Mouse (Mus musculus) c-Kit-positive CD71-positive TER-119-negative erythroid progenitor cells, embryonic 14.5 days (primary cell): ENCODE measurements around the gene Msmb.

Source experiments
- DNase-seq: peaks from one replicate; pipeline ENCODE4 v3.0.0-alpha.2; 2013; ENCODE audit warnings: low read depth

Msmb gene

DNA sequence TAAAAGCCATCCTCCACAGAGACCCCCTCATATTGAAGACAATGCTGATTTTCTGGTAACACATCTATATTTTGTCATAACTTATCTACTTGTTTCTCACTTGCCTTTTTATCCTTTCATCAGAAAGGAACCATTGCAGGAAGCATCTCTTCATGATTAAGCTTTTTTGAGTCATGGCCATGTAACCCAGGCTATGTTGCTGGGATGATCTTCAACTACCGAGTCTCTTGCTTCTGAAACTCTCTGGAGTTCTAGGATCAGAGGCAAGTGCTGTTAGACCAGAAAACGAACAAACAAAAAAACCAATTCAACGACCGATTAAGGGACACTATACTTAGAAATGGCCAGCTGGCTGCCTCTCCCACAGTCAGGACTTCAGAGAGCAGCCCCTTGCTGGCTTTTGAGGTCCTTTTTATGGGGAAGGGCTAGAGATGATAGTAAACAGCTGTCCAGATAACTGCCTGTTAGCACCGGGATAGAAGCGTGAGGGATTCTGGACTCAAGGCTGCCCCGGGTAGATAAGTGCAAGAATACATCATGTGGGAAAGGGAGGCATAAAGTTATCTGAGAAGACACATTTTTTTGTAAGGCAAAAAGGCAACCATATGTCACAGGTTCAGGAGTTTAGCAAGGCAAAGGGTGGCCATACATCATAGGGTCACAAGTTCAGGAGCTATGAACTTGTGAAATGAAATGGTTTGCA lies 4.1 kb downstream of the Msmb start:
- DNase-seq: peak; percentile 85

GRCm38 (mm10) chr14:32146578-32146977 lies 4.8 kb downstream of the Msmb start:
- no peak for DNase-seq

- no peak for DNase-seq
Observed at GRCm38 (mm10) chr14:32150872-32151271, 9.0 kb downstream of the Msmb start.

DNA sequence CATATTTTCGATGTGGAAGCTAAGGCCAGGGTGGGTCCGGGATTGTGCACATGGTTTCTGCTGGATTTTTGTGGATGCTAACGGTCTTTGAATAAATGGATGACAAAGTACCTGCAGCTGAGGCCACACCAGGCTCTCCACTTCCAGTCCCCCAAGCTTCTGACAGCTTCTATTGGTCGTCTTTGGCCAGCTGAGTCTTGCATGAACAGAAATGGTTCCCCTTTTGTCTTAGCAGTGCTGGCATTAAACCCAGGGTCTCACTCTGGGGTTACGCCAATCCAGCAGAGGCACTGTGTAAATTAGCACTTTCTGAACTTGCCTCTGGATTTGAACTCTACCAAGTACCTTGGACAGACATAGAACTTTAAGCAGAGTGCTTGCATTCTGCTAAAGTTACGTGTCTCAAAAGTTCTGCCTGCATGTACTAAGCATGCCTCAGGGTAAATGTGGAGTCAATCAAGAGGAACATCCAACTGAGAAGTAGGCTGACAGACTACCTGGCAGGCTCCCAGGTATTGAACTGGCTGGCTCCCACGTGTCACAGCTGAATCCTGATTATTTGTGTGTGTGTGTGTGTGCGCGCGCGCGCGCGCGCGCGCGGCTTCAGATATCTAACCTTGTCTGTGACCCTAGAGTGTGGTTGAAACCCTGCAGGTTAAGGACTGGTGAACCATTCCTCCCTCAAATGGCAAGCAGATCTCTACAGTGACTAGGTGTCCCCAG lies 10.6 kb downstream of the Msmb start:
- DNase-seq: no peak

- no peak for DNase-seq
Observed at GRCm38 (mm10) chr14:32153156-32153555, 11.3 kb downstream of the Msmb start.

GRCm38 (mm10) chr14:32154758-32155157 lies 12.9 kb downstream of the Msmb start:
- DNase-seq: no peak

GRCm38 (mm10) chr14:32159150-32159670 lies 17.4 kb downstream of the Msmb start:
- DNase-seq: no peak

DNA sequence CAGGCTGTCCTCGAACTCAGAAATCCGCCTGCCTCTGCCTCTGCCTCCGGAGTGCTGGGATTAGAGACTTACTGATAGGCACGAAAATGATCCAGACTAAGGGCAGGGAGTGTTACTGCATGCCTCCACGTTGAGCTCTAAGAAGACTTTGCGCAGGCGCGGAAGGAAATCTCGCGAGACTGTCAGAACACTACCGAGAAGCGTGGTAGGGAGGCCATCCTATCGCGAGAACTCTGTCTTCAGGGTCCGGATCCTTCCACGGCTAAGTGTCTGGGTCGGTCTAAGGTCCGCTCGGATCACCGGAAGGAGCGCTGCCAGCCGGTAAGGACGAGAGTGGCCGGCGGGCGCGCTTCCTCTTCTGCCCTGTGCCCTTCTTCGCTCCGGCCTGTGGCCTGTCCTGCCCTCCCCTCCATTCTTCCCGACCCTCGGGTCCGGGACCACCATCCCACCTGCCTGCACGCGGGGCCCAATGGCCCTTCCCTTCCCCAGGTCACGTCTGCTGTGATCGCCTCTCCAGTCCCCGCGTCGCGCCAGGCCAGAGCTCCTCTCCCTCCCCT lies 17.9 kb downstream of the Msmb start, which contains the start of gene Ncoa4:
Gene Ncoa4, plus strand, starts transcription at position 176 of the 557 bp plus-strand sequence.
- peak; percentile 100 for DNase-seq

GRCm38 (mm10) chr14:32160563-32160962 lies 18.7 kb downstream of the Msmb start:
- no peak for DNase-seq

GRCm38 (mm10) chr14:32161090-32161885 lies 19.5 kb downstream of the Msmb start:
- no peak for DNase-seq

DNA sequence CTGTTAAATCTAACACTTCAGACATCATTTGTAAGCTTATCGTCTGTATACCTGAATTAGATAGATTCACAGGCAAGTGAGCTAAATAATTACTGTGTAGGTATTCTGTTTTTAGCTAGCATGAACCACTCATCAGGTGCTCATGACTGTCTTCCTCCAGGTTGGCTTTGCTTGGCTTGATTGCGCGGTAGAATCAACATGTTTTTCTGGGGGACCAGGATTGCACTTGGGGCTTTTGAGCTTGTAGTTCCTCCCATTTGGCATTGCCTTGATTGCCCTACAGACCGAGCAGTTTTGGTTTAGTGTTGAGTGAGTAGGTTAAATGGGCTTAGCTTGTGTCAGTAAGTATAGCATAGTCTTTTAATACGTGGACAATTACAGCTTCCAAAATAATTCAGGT lies 20.4 kb downstream of the Msmb start:
- DNase-seq: no peak

GRCm38 (mm10) chr14:32163203-32163888 lies 21.5 kb downstream of the Msmb start:
- no peak for DNase-seq

- no peak for DNase-seq
Observed at GRCm38 (mm10) chr14:32164173-32165051, 22.6 kb downstream of the Msmb start.

- DNase-seq: peak; percentile 63
Observed at GRCm38 (mm10) chr14:32165278-32166061, 23.6 kb downstream of the Msmb start.

DNA sequence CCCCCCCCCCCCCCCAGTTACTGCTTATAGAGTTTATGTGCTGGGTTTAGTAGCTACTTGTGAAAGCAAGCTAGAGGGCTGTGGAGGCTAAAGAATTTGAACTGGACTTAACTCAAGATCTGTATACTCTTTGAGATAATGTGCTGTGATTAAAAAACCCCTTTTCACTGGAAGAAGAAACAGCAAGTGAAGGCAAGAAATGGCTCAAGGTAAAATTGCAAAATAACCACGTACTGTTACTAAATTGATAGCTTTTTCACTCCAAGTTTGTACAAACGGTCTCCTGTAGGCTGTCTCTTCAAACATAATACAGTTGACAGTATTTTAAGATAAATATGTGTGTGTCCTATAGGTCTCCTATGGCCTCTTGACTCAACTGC lies 24.2 kb downstream of the Msmb start:
- DNase-seq: no peak

GRCm38 (mm10) chr14:32166840-32167239 lies 25.0 kb downstream of the Msmb start:
- DNase-seq: no peak

GRCm38 (mm10) chr14:32167326-32167725 lies 25.5 kb downstream of the Msmb start:
- no peak for DNase-seq

GRCm38 (mm10) chr14:32168653-32169231 lies 26.9 kb downstream of the Msmb start:
- peak; percentile 84 for DNase-seq

- DNase-seq: no peak
Observed at GRCm38 (mm10) chr14:32170137-32170536, 28.3 kb downstream of the Msmb start.
